Mouse (Mus musculus) neutrophil, adult 5-6 weeks (primary cell): ENCODE data around the gene Ell3. TPM values are rescaled to one million over a fixed set of nuclear protein-coding genes. Genes with fewer than 3 reads are reported as not detected.
"Not testable (repeated sequence)": the region's sequence is repeated elsewhere in the genome, so short reads cannot be mapped to it uniquely, and the experiment has no call there.

Source experiments
- ATAC-seq: fragments of 151-379, 151-347 bp; 2 replicates; pipeline ENCODE4 v1.8.0; 2017; ENCODE audit warnings: mild to moderate bottlenecking, moderate TSS enrichment; ENCODE audit not compliant: insufficient number of reproducible peaks, poor library complexity, low FRiP score, severe bottlenecking; ENCODE audit errors: extremely low read depth
- total RNA-seq: library from RNA; stranded (forward); fragments of 200-1000 nt; gene quantifications from 2 replicates; pipeline ENCODE4 v1.2.3, GENCODE M21; 2017

Ell3 gene
- 36.3 and 45.4 TPM in 2 replicates for total RNA-seq

GRCm38 (mm10) chr2:121444178-121444577 is at the start of gene Ell3:
Gene Ell3, minus strand, starts transcription at chr2:121444278.
- ATAC-seq, result no peak

GRCm38 (mm10) chr2:121484403-121484802 is 40.3 kb upstream of the Ell3 start:
- 0 out of 2 replicates have a peak, but pooled peaks have one; percentile 11 for ATAC-seq

- no peak for ATAC-seq
These were observed 39.5 kb upstream of the Ell3 start for GRCm38 (mm10) chr2:121483576-121483975.

- not testable (repeated sequence) for ATAC-seq
These were observed 36.8 kb upstream of the Ell3 start for GRCm38 (mm10) chr2:121480916-121481315.

- peak; percentile 73; the same call in 1 of the 2 replicates for ATAC-seq
These were observed 36.4 kb upstream of the Ell3 start for GRCm38 (mm10) chr2:121480498-121480897.

- no peak for ATAC-seq
These were observed 33.6 kb upstream of the Ell3 start for GRCm38 (mm10) chr2:121477491-121478266.

- ATAC-seq, result not testable (repeated sequence)
These were observed 31.2 kb upstream of the Ell3 start for GRCm38 (mm10) chr2:121475306-121475705.

- no peak for ATAC-seq
These were observed 30.1 kb upstream of the Ell3 start for GRCm38 (mm10) chr2:121474180-121474535.

GRCm38 (mm10) chr2:121473301-121474179 is 29.5 kb upstream of the Ell3 start, which contains the start of gene Mfap1b:
Gene Mfap1b, minus strand, starts transcription at chr2:121474067.
- ATAC-seq, result peak; percentile 97

- not testable (repeated sequence) for ATAC-seq
These were observed 28.7 kb upstream of the Ell3 start for GRCm38 (mm10) chr2:121472783-121473182.

GRCm38 (mm10) chr2:121468982-121469381 is 24.9 kb upstream of the Ell3 start:
- ATAC-seq, result peak; percentile 35; the same call in 1 of the 2 replicates

GRCm38 (mm10) chr2:121460071-121460470 is 16.0 kb upstream of the Ell3 start:
- ATAC-seq, result no peak

GRCm38 (mm10) chr2:121456692-121457642 is 12.9 kb upstream of the Ell3 start, which contains the start of gene Serinc4:
Gene Serinc4, minus strand, starts transcription at chr2:121456781.
- ATAC-seq, result peak; percentile 98

- no peak for ATAC-seq
These were observed 11.5 kb upstream of the Ell3 start for GRCm38 (mm10) chr2:121455534-121455933.

- no peak for ATAC-seq
These were observed 9.8 kb upstream of the Ell3 start for GRCm38 (mm10) chr2:121453917-121454316.

- no peak for ATAC-seq
These were observed 8.9 kb upstream of the Ell3 start, which contains the start of gene Hypk for GRCm38 (mm10) chr2:121452990-121453389. Gene Hypk, plus strand, starts transcription at chr2:121453290.

- ATAC-seq, result no peak
These were observed 8.3 kb upstream of the Ell3 start for GRCm38 (mm10) chr2:121452361-121452760.

GRCm38 (mm10) chr2:121450093-121450492 is 6.0 kb upstream of the Ell3 start:
- ATAC-seq, result no peak
